Mouse (Mus musculus): Measurements from ENCODE around the gene Rev3l. TPM values are rescaled to one million over a fixed set of nuclear protein-coding genes. Genes with fewer than 3 reads are reported as not detected.

The Rev3l gene
- 3.1 and 3.6 TPM in 2 replicates for polyA plus RNA-seq (2015; fragmentation: Nextera tagmentation; extraction: Ambion mirVana)

DNA sequence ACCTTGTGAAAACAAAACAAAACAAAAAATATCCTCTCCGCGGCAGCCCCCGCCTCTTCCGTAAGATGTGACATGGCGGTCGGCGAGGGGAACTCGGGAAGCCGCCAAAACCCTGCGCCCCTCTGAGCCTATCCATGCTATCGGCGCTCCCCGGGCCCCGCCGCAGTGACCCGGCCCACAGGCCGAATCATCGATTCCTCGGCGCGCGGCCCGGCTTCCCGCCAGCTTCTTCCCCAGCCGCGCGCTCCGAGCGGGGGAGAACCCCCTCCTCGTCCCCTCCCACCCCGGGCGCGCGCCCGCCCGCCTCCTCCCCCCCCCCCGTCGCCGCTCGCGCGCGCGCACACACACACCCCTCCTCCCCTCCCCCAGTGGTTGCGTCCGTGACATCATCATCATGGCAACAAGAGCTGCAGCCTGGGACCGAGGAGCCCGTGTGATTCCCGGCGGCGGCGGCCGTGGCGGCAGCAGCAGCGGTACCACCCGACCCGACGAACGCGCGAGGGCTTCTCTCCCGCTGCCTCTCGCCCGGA is at the start of gene Rev3l:
TSS of gene Rev3l (plus strand) at position 383 of the 530 bp plus-strand sequence.
- H3K9me3 ChIP-seq (replicated peaks; ENCODE audit: control insufficient read depth, low read length): no peaks in the 10 kb centered on the region
- peak within 1 kb of the TSS; percentile 98 for H3K4me2 ChIP-seq (ENCODE audit: low read depth, low read length)
- no peaks in the 10 kb centered on the region for H3K36me3 ChIP-seq (ENCODE audit: control insufficient read depth, insufficient read depth)
- peak within 1 kb of the TSS; percentile 99 for H3K9ac ChIP-seq (ENCODE audit: low read depth, low read length)
- no peaks in the 10 kb centered on the region for H3K27me3 ChIP-seq (ENCODE audit: control insufficient read depth, insufficient read depth, low read depth, low read length)
- peaks cover 14% of the 10 kb centered on the region for H3K4me1 ChIP-seq (ENCODE audit: control insufficient read depth, low read depth, low read length)
- peak; percentile 63 for ATAC-seq (ENCODE audit: low read depth)
- H3K4me3 ChIP-seq (ENCODE audit: low read depth, low read length): peak within 1 kb of the TSS; percentile 98
- WGBS (ENCODE audit: insufficient replicate concordance): under 1% methylated on average over 44 of the region's 64 CpGs
- peak within 1 kb of the TSS; percentile 98 for H3K27ac ChIP-seq (ENCODE audit: low read length)

DNA sequence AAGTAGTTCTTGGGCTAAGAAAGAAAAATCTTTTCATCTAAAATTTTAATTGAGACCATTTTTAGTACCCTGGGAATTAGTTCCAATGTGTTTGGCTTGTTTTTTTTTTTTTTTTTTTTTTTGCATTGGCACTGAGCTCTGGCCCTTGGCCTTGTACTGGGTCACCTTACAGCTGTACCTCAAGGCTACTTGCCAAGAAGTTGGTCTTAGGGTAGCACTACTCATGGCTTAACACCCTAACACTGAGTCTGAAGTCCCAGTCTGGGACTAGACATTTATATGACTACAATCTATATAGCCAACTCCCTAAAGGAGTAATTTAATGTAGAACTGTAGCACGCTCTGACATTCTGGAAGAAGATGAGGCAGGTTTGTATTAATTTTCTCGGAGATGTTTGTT is 49.4 kb upstream of the Rev3l start:
- no peaks in the 10 kb centered on the region for H3K9me3 ChIP-seq (replicated peaks; ENCODE audit: control insufficient read depth, low read length)
- no peaks in the 10 kb centered on the region for H3K36me3 ChIP-seq (ENCODE audit: control insufficient read depth, insufficient read depth)
- no peaks in the 10 kb centered on the region for H3K4me1 ChIP-seq (ENCODE audit: control insufficient read depth, low read depth, low read length)
- H3K9ac ChIP-seq (ENCODE audit: low read depth, low read length): no peak overlapping the region
- no peak overlapping the region for H3K27ac ChIP-seq (ENCODE audit: low read length)
- H3K4me3 ChIP-seq (ENCODE audit: low read depth, low read length): no peak overlapping the region
- H3K4me2 ChIP-seq (ENCODE audit: low read depth, low read length): no peak overlapping the region
- 47% methylated on average over 2 of the region's 2 CpGs for WGBS (ENCODE audit: insufficient replicate concordance)
- H3K27me3 ChIP-seq (ENCODE audit: control insufficient read depth, insufficient read depth, low read depth, low read length): no peaks in the 10 kb centered on the region
- no peak for ATAC-seq (ENCODE audit: low read depth)

- Histone ChIP-seq H3K4me3 (ENCODE audit: low read depth, low read length) (no peak overlapping the region), H3K9ac (ENCODE audit: low read depth, low read length) (no peak overlapping the region), H3K27ac (ENCODE audit: low read length) (no peak overlapping the region), H3K36me3 (ENCODE audit: control insufficient read depth, insufficient read depth) (no peaks in the 10 kb centered on the region), H3K27me3 (ENCODE audit: control insufficient read depth, insufficient read depth, low read depth, low read length) (no peaks in the 10 kb centered on the region), H3K4me1 (ENCODE audit: control insufficient read depth, low read depth, low read length) (no peaks in the 10 kb centered on the region), H3K4me2 (ENCODE audit: low read depth, low read length) (no peak overlapping the region), H3K9me3 (replicated peaks; ENCODE audit: control insufficient read depth, low read length) (no peaks in the 10 kb centered on the region)
- 64% methylated on average over 2 of the region's 2 CpGs for whole genome bisulfite sequencing (ENCODE audit: insufficient replicate concordance)
- no peak for ATAC-seq (ENCODE audit: low read depth)
These were observed 48.4 kb upstream of the Rev3l start for GRCm38 (mm10) chr10:39683481-39683880.

- Histone ChIP-seq H3K36me3 (ENCODE audit: control insufficient read depth, insufficient read depth) (no peaks in the 10 kb centered on the region), H3K9me3 (replicated peaks; ENCODE audit: control insufficient read depth, low read length) (no peaks in the 10 kb centered on the region), H3K9ac (ENCODE audit: low read depth, low read length) (no peak overlapping the region), H3K27ac (ENCODE audit: low read length) (no peak overlapping the region), H3K4me1 (ENCODE audit: control insufficient read depth, low read depth, low read length) (no peaks in the 10 kb centered on the region), H3K4me2 (ENCODE audit: low read depth, low read length) (no peak overlapping the region), H3K4me3 (ENCODE audit: low read depth, low read length) (no peak overlapping the region), H3K27me3 (ENCODE audit: control insufficient read depth, insufficient read depth, low read depth, low read length) (no peaks in the 10 kb centered on the region)
- WGBS (ENCODE audit: insufficient replicate concordance): 68% methylated on average over 4 of the region's 4 CpGs
- ATAC-seq (ENCODE audit: low read depth): no peak
These were observed 45.1 kb upstream of the Rev3l start for GRCm38 (mm10) chr10:39686811-39687210.

- ATAC-seq (ENCODE audit: low read depth): no peak
- no peaks in the 10 kb centered on the region for H3K4me1 ChIP-seq (ENCODE audit: control insufficient read depth, low read depth, low read length)
- WGBS (ENCODE audit: insufficient replicate concordance): 62% methylated on average over 3 of the region's 3 CpGs
- no peak overlapping the region for H3K4me2 ChIP-seq (ENCODE audit: low read depth, low read length)
- no peaks in the 10 kb centered on the region for H3K36me3 ChIP-seq (ENCODE audit: control insufficient read depth, insufficient read depth)
- H3K27ac ChIP-seq (ENCODE audit: low read length): no peak overlapping the region
- H3K4me3 ChIP-seq (ENCODE audit: low read depth, low read length): no peak overlapping the region
- H3K9ac ChIP-seq (ENCODE audit: low read depth, low read length): no peak overlapping the region
- H3K27me3 ChIP-seq (ENCODE audit: control insufficient read depth, insufficient read depth, low read depth, low read length): no peaks in the 10 kb centered on the region
- no peaks in the 10 kb centered on the region for H3K9me3 ChIP-seq (replicated peaks; ENCODE audit: control insufficient read depth, low read length)
These were observed 44.1 kb upstream of the Rev3l start for GRCm38 (mm10) chr10:39687851-39688250.

GRCm38 (mm10) chr10:39691351-39692064 is 40.4 kb upstream of the Rev3l start:
- no peak overlapping the region for H3K4me3 ChIP-seq (ENCODE audit: low read depth, low read length)
- no peak for ATAC-seq (ENCODE audit: low read depth)
- H3K4me2 ChIP-seq (ENCODE audit: low read depth, low read length): no peak overlapping the region

GRCm38 (mm10) chr10:39692152-39692551 is 39.8 kb upstream of the Rev3l start:
- no peaks in the 10 kb centered on the region for H3K9me3 ChIP-seq (replicated peaks; ENCODE audit: control insufficient read depth, low read length)
- no peaks in the 10 kb centered on the region for H3K4me1 ChIP-seq (ENCODE audit: control insufficient read depth, low read depth, low read length)
- H3K9ac ChIP-seq (ENCODE audit: low read depth, low read length): no peak overlapping the region
- H3K27ac ChIP-seq (ENCODE audit: low read length): no peak overlapping the region
- 51% methylated on average over 2 of the region's 2 CpGs for WGBS (ENCODE audit: insufficient replicate concordance)
- H3K4me3 ChIP-seq (ENCODE audit: low read depth, low read length): no peak overlapping the region
- H3K36me3 ChIP-seq (ENCODE audit: control insufficient read depth, insufficient read depth): no peaks in the 10 kb centered on the region
- H3K27me3 ChIP-seq (ENCODE audit: control insufficient read depth, insufficient read depth, low read depth, low read length): no peaks in the 10 kb centered on the region
- no peak for ATAC-seq (ENCODE audit: low read depth)
- no peak overlapping the region for H3K4me2 ChIP-seq (ENCODE audit: low read depth, low read length)

More at GRCm38 (mm10) chr10:39691351-39692064, 40.4 kb upstream of the Rev3l start:
- Histone ChIP-seq H3K27ac (ENCODE audit: low read length) (no peak overlapping the region), H3K9me3 (replicated peaks; ENCODE audit: control insufficient read depth, low read length) (no peaks in the 10 kb centered on the region), H3K27me3 (ENCODE audit: control insufficient read depth, insufficient read depth, low read depth, low read length) (no peaks in the 10 kb centered on the region), H3K9ac (ENCODE audit: low read depth, low read length) (no peak overlapping the region), H3K4me1 (ENCODE audit: control insufficient read depth, low read depth, low read length) (no peaks in the 10 kb centered on the region), H3K36me3 (ENCODE audit: control insufficient read depth, insufficient read depth) (no peaks in the 10 kb centered on the region)
- 62% methylated on average over 11 of the region's 11 CpGs for WGBS (ENCODE audit: insufficient replicate concordance)

DNA sequence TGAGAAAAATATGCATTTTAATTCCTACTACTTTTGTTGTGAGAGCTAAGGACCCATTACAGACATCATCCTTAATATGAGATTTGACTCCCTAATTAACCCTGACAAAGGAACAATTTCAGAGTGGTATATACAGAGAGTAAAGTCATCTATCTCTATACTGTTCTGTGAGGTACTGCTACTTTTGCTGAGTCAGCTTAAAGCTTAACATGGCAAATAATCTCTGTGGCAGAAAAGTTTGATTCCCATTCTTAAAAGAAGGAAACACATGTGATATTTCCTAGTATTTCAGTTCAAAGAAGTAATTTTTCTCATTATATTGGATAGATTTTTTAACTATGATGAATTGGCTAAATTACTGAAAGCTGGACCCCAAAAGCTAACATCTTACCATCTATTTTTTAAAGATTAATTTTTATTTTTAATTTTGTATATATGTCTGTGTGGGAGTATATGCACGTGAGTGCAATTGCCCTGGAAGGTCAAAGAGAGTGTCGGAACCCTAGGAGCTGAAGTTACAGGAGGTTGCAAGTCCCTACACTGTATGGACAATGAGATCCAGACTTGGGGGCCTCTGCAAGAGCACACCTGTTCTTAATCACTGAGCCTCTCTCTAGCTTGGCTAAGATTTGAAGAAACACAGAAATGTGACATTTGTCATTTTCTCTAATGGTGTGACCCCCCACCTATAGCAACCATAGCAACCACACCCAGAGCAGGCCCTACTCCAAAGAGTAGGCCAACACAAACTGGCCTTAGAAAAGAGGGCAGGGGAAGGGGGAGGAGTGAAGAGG is 24.0 kb upstream of the Rev3l start:
- H3K27ac ChIP-seq (ENCODE audit: low read length): no peak overlapping the region
- ATAC-seq (ENCODE audit: low read depth): no peak

GRCm38 (mm10) chr10:39716936-39717335 is 15.0 kb upstream of the Rev3l start:
- H3K4me2 ChIP-seq (ENCODE audit: low read depth, low read length): no peak overlapping the region
- no peaks in the 10 kb centered on the region for H3K36me3 ChIP-seq (ENCODE audit: control insufficient read depth, insufficient read depth)
- H3K27ac ChIP-seq (ENCODE audit: low read length): no peak overlapping the region
- H3K9me3 ChIP-seq (replicated peaks; ENCODE audit: control insufficient read depth, low read length): no peaks in the 10 kb centered on the region
- H3K4me1 ChIP-seq (ENCODE audit: control insufficient read depth, low read depth, low read length): no peaks in the 10 kb centered on the region
- H3K4me3 ChIP-seq (ENCODE audit: low read depth, low read length): no peak overlapping the region
- 72% methylated on average over 5 of the region's 5 CpGs for WGBS (ENCODE audit: insufficient replicate concordance)
- no peaks in the 10 kb centered on the region for H3K27me3 ChIP-seq (ENCODE audit: control insufficient read depth, insufficient read depth, low read depth, low read length)
- H3K9ac ChIP-seq (ENCODE audit: low read depth, low read length): no peak overlapping the region
- no peak for ATAC-seq (ENCODE audit: low read depth)

More for the DNA sequence above, 24.0 kb upstream of the Rev3l start:
- Histone ChIP-seq H3K4me3 (ENCODE audit: low read depth, low read length) (no peak overlapping the region), H3K4me1 (ENCODE audit: control insufficient read depth, low read depth, low read length) (no peaks in the 10 kb centered on the region), H3K27me3 (ENCODE audit: control insufficient read depth, insufficient read depth, low read depth, low read length) (no peaks in the 10 kb centered on the region), H3K36me3 (ENCODE audit: control insufficient read depth, insufficient read depth) (no peaks in the 10 kb centered on the region), H3K9ac (ENCODE audit: low read depth, low read length) (no peak overlapping the region), H3K9me3 (replicated peaks; ENCODE audit: control insufficient read depth, low read length) (no peaks in the 10 kb centered on the region), H3K4me2 (ENCODE audit: low read depth, low read length) (no peak overlapping the region)
- WGBS (ENCODE audit: insufficient replicate concordance): 68% methylated on average over 2 of the region's 2 CpGs

All from liver, embryonic 16.5 days (tissue).